Mouse (Mus musculus) neural tube, embryonic 13.5 days (tissue): ENCODE measurements around the gene Parp12. TPM values are rescaled to one million over a fixed set of nuclear protein-coding genes. Genes with fewer than 3 reads are reported as not detected.

Experiments used
- ATAC-seq: fragments of 200-750 bp; cut with Nextera tagmentation; 2 replicates; pipeline ENCODE4 v1.8.0; 2017; ENCODE audit warnings: low read depth, mild to moderate bottlenecking, moderate TSS enrichment, moderate library complexity
- H3K27ac ChIP-seq: fragments of 300-500 bp; sonication (generic); replicated peaks from 2 replicates; pipeline ENCODE4 v1.5.1; 2015; ENCODE audit warnings: moderate library complexity, mild to moderate bottlenecking, inconsistent platforms
- H3K27me3 ChIP-seq: fragments of 300-500 bp; sonication (generic); 2 replicates; pipeline ENCODE4 v1.6.1; 2015; ENCODE audit warnings: mild to moderate bottlenecking, inconsistent platforms
- H3K36me3 ChIP-seq: fragments of 300-500 bp; sonication (generic); 2 replicates; pipeline ENCODE4 v1.6.1; 2015; ENCODE audit warnings: mild to moderate bottlenecking, inconsistent platforms
- H3K4me1 ChIP-seq: fragments of 300-500 bp; sonication (generic); replicated peaks from 2 replicates; pipeline ENCODE4 v1.6.1; 2015; ENCODE audit warnings: inconsistent platforms
- H3K4me2 ChIP-seq: fragments of 300-500 bp; sonication (generic); 2 replicates; pipeline ENCODE4 v1.6.1; 2015; ENCODE audit warnings: inconsistent platforms, mild to moderate bottlenecking, moderate library complexity
- H3K4me3 ChIP-seq: fragments of 300-500 bp; sonication (generic); 2 replicates; pipeline ENCODE4 v1.5.1; 2015; ENCODE audit warnings: mild to moderate bottlenecking, inconsistent platforms
- H3K9ac ChIP-seq: fragments of 300-500 bp; sonication (generic); 2 replicates; pipeline ENCODE4 v1.6.1; 2015; ENCODE audit warnings: moderate library complexity, mild to moderate bottlenecking, inconsistent platforms
- H3K9me3 ChIP-seq: fragments of 300-500 bp; sonication (generic); 2 replicates; pipeline ENCODE4 v1.6.1; 2016; ENCODE audit warnings: inconsistent platforms
- WGBS: fragments of 180-500 bp; shearing (Covaris S2); methylation state at CpG from one replicate; pipeline ENCODE4 v1.1.7; 2015; 5-methylcytosine and 5-hydroxymethylcytosine counted together
- polyA plus RNA-seq: library from polyadenylated mRNA; unstranded; fragments of >200 nt; fragmentation: Nextera tagmentation; extraction: Ambion mirVana; gene quantifications from 2 replicates; pipeline ENCODE4 v1.2.1, GENCODE M21; 2015

Parp12 gene
- polyA plus RNA-seq, 1 experiment from 2014 or later: 2.6 TPM

- Histone ChIP-seq H3K27ac (no peak overlapping the region), H3K4me1 (no peaks in the 10 kb centered on the region), H3K9me3 (no peaks in the 10 kb centered on the region), H3K9ac (no peak overlapping the region), H3K36me3 (no peaks in the 10 kb centered on the region), H3K27me3 (no peaks in the 10 kb centered on the region), H3K4me3 (no peak overlapping the region), H3K4me2 (no peak overlapping the region)
- ATAC-seq: no peak
- WGBS: 51% methylated on average over 2 of the region's 2 CpGs
These were observed 11.3 kb downstream of the Parp12 start for GRCm38 (mm10) chr6:39106812-39107211.

- WGBS: 86% methylated on average over 4 of the region's 4 CpGs
- H3K9ac ChIP-seq: no peak overlapping the region
- H3K9me3 ChIP-seq: no peaks in the 10 kb centered on the region
- H3K4me3 ChIP-seq: no peak overlapping the region
- no peaks in the 10 kb centered on the region for H3K27me3 ChIP-seq
- no peaks in the 10 kb centered on the region for H3K36me3 ChIP-seq
- no peak for ATAC-seq
- H3K27ac ChIP-seq: no peak overlapping the region
- no peaks in the 10 kb centered on the region for H3K4me1 ChIP-seq
- no peak overlapping the region for H3K4me2 ChIP-seq
These were observed 13.5 kb downstream of the Parp12 start for GRCm38 (mm10) chr6:39104631-39105030.

GRCm38 (mm10) chr6:39076498-39076897 is 41.7 kb downstream of the Parp12 start:
- no peak overlapping the region for H3K4me2 ChIP-seq
- H3K4me1 ChIP-seq: peaks cover 9% of the 10 kb centered on the region
- no peak overlapping the region for H3K9ac ChIP-seq
- no peak overlapping the region for H3K27ac ChIP-seq
- no peaks in the 10 kb centered on the region for H3K9me3 ChIP-seq
- no peak overlapping the region for H3K4me3 ChIP-seq
- no peaks in the 10 kb centered on the region for H3K27me3 ChIP-seq
- no peaks in the 10 kb centered on the region for H3K36me3 ChIP-seq
- no peak for ATAC-seq

GRCm38 (mm10) chr6:39074186-39074585 is 44.0 kb downstream of the Parp12 start:
- peaks cover 9% of the 10 kb centered on the region for H3K4me1 ChIP-seq
- no peaks in the 10 kb centered on the region for H3K36me3 ChIP-seq
- no peaks in the 10 kb centered on the region for H3K27me3 ChIP-seq
- H3K4me3 ChIP-seq: no peak overlapping the region
- H3K4me2 ChIP-seq: no peak overlapping the region
- no peaks in the 10 kb centered on the region for H3K9me3 ChIP-seq
- no peak overlapping the region for H3K27ac ChIP-seq
- no peak overlapping the region for H3K9ac ChIP-seq
- ATAC-seq: no peak

- ATAC-seq: no peak
- H3K36me3 ChIP-seq: no peaks in the 10 kb centered on the region
- no peaks in the 10 kb centered on the region for H3K9me3 ChIP-seq
- H3K27me3 ChIP-seq: no peaks in the 10 kb centered on the region
- no peak overlapping the region for H3K9ac ChIP-seq
- no peak overlapping the region for H3K27ac ChIP-seq
- no peak overlapping the region for H3K4me2 ChIP-seq
- peaks cover 9% of the 10 kb centered on the region for H3K4me1 ChIP-seq
- no peak overlapping the region for H3K4me3 ChIP-seq
- 52% methylated on average over 5 of the region's 5 CpGs for WGBS
These were observed 45.5 kb downstream of the Parp12 start for GRCm38 (mm10) chr6:39072664-39073063.

GRCm38 (mm10) chr6:39066935-39067578 is 51.1 kb downstream of the Parp12 start:
- peak overlapping the region; percentile 67 for H3K27ac ChIP-seq
- no peak overlapping the region for H3K4me2 ChIP-seq
- 50% methylated on average over 12 of the region's 12 CpGs for WGBS
- ATAC-seq: peak; percentile 84
- H3K4me1 ChIP-seq: 0 out of 2 replicates have a peak, but pooled peaks cover 7% of the 10 kb centered on the region
- no peaks in the 10 kb centered on the region for H3K27me3 ChIP-seq
- H3K9me3 ChIP-seq: no peaks in the 10 kb centered on the region
- H3K4me3 ChIP-seq: no peak overlapping the region
- H3K36me3 ChIP-seq: no peaks in the 10 kb centered on the region
- H3K9ac ChIP-seq: no peak overlapping the region

GRCm38 (mm10) chr6:39063541-39063940 is 54.6 kb downstream of the Parp12 start:
- no peak overlapping the region for H3K4me3 ChIP-seq
- WGBS: 71% methylated on average over 2 of the region's 2 CpGs

GRCm38 (mm10) chr6:39061180-39061579 is 57.0 kb downstream of the Parp12 start:
- no peak overlapping the region for H3K4me3 ChIP-seq
- ATAC-seq: peak; percentile 71
- WGBS: 16% methylated on average over 4 of the region's 4 CpGs
- no peak overlapping the region for H3K4me2 ChIP-seq
- no peaks in the 10 kb centered on the region for H3K27me3 ChIP-seq
- peak overlapping the region; percentile 85 for H3K27ac ChIP-seq
- peaks cover 21% of the 10 kb centered on the region for H3K4me1 ChIP-seq
- peak overlapping the region; percentile 17; the same call in 1 of the 2 replicates for H3K9ac ChIP-seq
- H3K36me3 ChIP-seq: no peaks in the 10 kb centered on the region
- no peaks in the 10 kb centered on the region for H3K9me3 ChIP-seq

More at GRCm38 (mm10) chr6:39063541-39063940, 54.6 kb downstream of the Parp12 start:
- no peaks in the 10 kb centered on the region for H3K9me3 ChIP-seq
- no peak overlapping the region for H3K9ac ChIP-seq
- H3K27me3 ChIP-seq: no peaks in the 10 kb centered on the region
- H3K4me1 ChIP-seq: peaks cover 27% of the 10 kb centered on the region
- no peak overlapping the region for H3K27ac ChIP-seq
- H3K36me3 ChIP-seq: no peaks in the 10 kb centered on the region
- H3K4me2 ChIP-seq: no peak overlapping the region
- no peak for ATAC-seq

- Histone ChIP-seq H3K27ac (peak overlapping the region; percentile 85; the same call in 1 of the 2 replicates), H3K9me3 (no peaks in the 10 kb centered on the region), H3K27me3 (no peaks in the 10 kb centered on the region), H3K36me3 (no peaks in the 10 kb centered on the region), H3K4me3 (no peak overlapping the region), H3K4me1 (peaks cover 35% of the 10 kb centered on the region), H3K9ac (no peak overlapping the region), H3K4me2 (no peak overlapping the region)
- no peak for ATAC-seq
- WGBS: 84% methylated on average over 12 of the region's 12 CpGs
These were observed 58.3 kb downstream of the Parp12 start for GRCm38 (mm10) chr6:39059547-39060497.

- Histone ChIP-seq H3K4me3 (no peak overlapping the region), H3K9me3 (no peaks in the 10 kb centered on the region), H3K4me1 (peaks cover 43% of the 10 kb centered on the region), H3K9ac (no peak overlapping the region), H3K27ac (no peak overlapping the region), H3K27me3 (no peaks in the 10 kb centered on the region), H3K4me2 (no peak overlapping the region), H3K36me3 (no peaks in the 10 kb centered on the region)
- WGBS: 58% methylated on average over 3 of the region's 3 CpGs
- no peak for ATAC-seq
These were observed 59.2 kb downstream of the Parp12 start for GRCm38 (mm10) chr6:39058936-39059335.

GRCm38 (mm10) chr6:39058389-39058788 is 59.8 kb downstream of the Parp12 start:
- no peak overlapping the region for H3K4me3 ChIP-seq
- no peak overlapping the region for H3K27ac ChIP-seq
- no peaks in the 10 kb centered on the region for H3K9me3 ChIP-seq
- H3K9ac ChIP-seq: no peak overlapping the region
- peaks cover 45% of the 10 kb centered on the region for H3K4me1 ChIP-seq
- no peaks in the 10 kb centered on the region for H3K36me3 ChIP-seq
- WGBS: 59% methylated on average over 3 of the region's 3 CpGs
- ATAC-seq: no peak
- H3K27me3 ChIP-seq: no peaks in the 10 kb centered on the region
- no peak overlapping the region for H3K4me2 ChIP-seq

- Histone ChIP-seq H3K4me2 (no peak overlapping the region), H3K4me3 (no peak overlapping the region), H3K36me3 (no peaks in the 10 kb centered on the region), H3K9me3 (no peaks in the 10 kb centered on the region), H3K27me3 (no peaks in the 10 kb centered on the region), H3K27ac (no peak overlapping the region), H3K9ac (no peak overlapping the region), H3K4me1 (peaks cover 45% of the 10 kb centered on the region)
- WGBS: 91% methylated on average over 1 of the region's 1 CpGs
- ATAC-seq: no peak
These were observed 61.0 kb downstream of the Parp12 start for GRCm38 (mm10) chr6:39057161-39057560.
